Mouse (Mus musculus) embryonic fibroblast, embryonic 13.5 days (primary cell): Measurements from ENCODE around the gene Tuba3a. TPM values are rescaled to one million over a fixed set of nuclear protein-coding genes. Genes with fewer than 3 reads are reported as not detected.
A peak's percentile ranks its signal among the peaks of the same experiment; 100 is the strongest.

Source experiments
- H3K27ac ChIP-seq: 2 replicates; pipeline ENCODE4 v1.5.1; 2012; ENCODE audit warnings: low read length, control low read depth, inconsistent platforms; ENCODE audit not compliant: insufficient read depth
- H3K4me1 ChIP-seq: 2 replicates; pipeline ENCODE4 v1.6.1; 2011; ENCODE audit warnings: low read length; ENCODE audit not compliant: control insufficient read depth, insufficient read depth
- H3K4me3 ChIP-seq: 2 replicates; pipeline ENCODE4 v1.5.1; 2011; ENCODE audit warnings: mild to moderate bottlenecking, control low read depth, low read length; ENCODE audit not compliant: insufficient read depth
- CTCF ChIP-seq: IDR thresholded peaks from 2 replicates; pipeline ENCODE4 v1.5.1; 2011; ENCODE audit warnings: mild to moderate bottlenecking, control low read depth, low read length, moderate library complexity, borderline replicate concordance; ENCODE audit not compliant: insufficient read depth
- POLR2A ChIP-seq: IDR thresholded peaks from 2 replicates; pipeline ENCODE4 v1.6.1; 2011; ENCODE audit warnings: low read depth, mild to moderate bottlenecking, control low read depth, low read length, moderate library complexity
- polyA plus RNA-seq: library from polyadenylated mRNA; stranded (reverse); fragments of >200 nt; gene quantifications from 2 replicates; pipeline ENCODE4 v1.2.4, GENCODE M21; 2011; ENCODE audit warnings: low read depth; ENCODE audit not compliant: missing spikeins, insufficient read length

Tuba3a gene
- polyA plus RNA-seq, 1 experiment = not detected

DNA sequence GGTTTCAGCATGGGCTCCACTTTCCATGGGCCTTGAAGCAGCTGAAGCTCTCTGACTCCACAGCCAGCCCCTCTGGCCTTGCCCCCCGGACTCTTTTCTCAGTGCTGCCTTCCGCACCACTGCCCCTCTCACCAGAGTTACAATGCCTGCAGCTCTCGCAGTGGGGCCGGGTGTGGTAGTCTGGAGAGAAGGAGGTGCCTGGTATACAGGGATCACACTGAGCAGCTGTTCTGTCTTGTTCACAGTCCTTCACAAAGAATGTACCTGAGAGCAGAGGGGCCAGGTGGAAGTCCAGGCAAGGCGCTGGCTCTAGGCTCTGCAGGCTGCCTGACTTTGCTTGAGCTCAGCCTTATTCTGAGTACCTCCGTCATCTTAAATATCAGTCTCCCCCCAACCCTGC, 49.5 kb downstream of the Tuba3a start:
- Histone ChIP-seq H3K4me1 (no peaks in the 10 kb centered on the region), H3K27ac (no peak overlapping the region), H3K4me3 (no peak overlapping the region)
- TF ChIP-seq CTCF (no peak), POLR2A (no peak)

DNA sequence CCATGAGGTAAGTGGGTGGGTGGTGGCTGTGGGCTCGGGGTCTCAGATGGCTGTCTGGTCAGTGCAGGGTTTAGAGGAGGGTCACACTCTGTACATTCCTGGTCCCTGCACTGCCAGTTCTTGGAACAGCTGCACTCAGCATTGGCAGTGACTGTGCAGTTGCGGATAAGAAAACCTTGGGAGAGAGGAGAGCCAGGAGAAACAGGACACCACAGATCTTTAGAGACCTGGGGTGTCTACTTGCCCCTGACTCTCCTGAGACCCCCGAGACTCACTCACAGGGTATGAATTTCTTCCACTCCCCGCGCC, 51.4 kb downstream of the Tuba3a start:
- no peak for TF ChIP-seq POLR2A
- no peak for TF ChIP-seq CTCF
- Histone ChIP-seq H3K4me1 (no peaks in the 10 kb centered on the region), H3K4me3 (no peak overlapping the region), H3K27ac (no peak overlapping the region)

DNA sequence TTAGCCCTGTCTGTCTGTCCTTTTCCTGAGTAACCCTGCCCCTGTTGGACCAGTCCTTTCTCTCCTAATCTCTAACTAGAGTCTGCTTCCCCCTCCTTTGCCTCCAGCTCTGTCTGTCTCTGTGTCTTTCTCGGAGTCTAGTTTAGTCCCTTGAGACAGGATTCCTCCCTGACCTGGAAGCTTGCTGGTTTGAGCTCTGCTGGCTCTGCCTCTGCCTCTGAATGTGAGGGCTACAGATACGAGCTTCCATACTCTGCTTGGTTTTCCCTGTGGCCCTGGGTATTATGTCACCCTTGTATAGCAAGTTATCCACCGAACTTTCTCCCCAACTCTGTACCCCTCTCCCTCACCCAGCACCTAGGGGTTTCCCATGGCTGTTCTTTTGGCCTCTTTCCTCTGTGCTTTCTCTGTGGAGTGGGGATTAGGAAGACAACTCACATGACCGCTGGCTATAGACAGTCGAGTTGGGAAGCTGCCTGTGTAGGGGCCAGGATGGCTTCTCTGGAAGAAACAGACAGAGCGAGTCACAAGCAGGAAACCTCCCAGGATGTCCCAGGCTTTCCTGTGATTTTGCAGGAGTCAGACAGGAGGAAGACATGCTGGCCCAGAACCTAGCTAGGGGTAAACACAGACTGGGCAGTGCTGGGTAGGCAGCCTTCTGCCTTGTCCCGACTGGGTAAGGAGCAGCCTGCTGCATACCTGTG, 51.9 kb downstream of the Tuba3a start:
- no peaks in the 10 kb centered on the region for H3K4me1 ChIP-seq
- H3K27ac ChIP-seq = no peak overlapping the region
- H3K4me3 ChIP-seq = no peak overlapping the region
- TF ChIP-seq POLR2A (no peak), CTCF (no peak)

DNA sequence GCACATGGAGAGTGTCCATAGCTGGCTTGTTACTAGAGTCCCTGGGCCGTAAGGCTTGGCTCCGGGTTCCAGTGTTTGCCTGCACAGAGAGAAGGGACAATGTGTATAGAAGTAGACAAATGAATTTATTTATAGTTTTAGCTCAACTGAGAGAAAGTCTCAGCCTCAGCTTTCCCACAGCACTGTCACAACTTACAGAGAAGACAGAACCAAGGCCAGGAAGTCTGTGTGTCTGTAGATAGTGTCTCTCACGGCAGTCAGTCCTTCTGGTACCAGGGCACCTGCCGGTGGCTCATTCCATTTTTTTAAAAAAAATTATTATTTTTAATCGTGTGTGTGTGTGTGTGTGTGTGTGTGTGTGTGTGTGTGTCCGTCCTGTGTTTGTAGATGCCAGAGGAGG, 53.3 kb downstream of the Tuba3a start:
- H3K4me1 ChIP-seq = no peaks in the 10 kb centered on the region
- no peak overlapping the region for H3K4me3 ChIP-seq

DNA sequence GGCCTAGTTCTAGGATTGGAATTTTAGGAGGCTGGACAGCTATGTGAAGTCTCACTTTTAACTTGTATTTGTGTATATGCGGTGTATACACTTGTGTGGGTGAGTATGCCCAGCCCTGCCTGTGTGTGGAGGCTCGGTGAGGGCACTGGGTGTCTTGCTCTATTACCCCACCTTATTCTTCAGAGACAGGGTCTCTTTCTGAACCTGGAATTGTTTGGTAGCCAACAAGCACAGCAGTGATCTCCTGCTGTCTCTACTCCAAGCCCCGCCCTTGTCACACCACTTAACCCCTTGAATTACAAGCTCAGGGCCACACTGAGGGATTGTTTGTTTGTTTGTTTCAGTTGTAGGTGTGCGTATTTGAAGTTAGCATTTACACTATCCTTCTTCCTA, 53.8 kb downstream of the Tuba3a start:
- Histone ChIP-seq H3K27ac (no peak overlapping the region), H3K4me1 (no peaks in the 10 kb centered on the region), H3K4me3 (peak overlapping the region; percentile 57)
- TF ChIP-seq POLR2A (no peak), CTCF (no peak)

More for the DNA sequence above, 53.3 kb downstream of the Tuba3a start:
- no peak overlapping the region for H3K27ac ChIP-seq
- TF ChIP-seq POLR2A (no peak), CTCF (no peak)

DNA sequence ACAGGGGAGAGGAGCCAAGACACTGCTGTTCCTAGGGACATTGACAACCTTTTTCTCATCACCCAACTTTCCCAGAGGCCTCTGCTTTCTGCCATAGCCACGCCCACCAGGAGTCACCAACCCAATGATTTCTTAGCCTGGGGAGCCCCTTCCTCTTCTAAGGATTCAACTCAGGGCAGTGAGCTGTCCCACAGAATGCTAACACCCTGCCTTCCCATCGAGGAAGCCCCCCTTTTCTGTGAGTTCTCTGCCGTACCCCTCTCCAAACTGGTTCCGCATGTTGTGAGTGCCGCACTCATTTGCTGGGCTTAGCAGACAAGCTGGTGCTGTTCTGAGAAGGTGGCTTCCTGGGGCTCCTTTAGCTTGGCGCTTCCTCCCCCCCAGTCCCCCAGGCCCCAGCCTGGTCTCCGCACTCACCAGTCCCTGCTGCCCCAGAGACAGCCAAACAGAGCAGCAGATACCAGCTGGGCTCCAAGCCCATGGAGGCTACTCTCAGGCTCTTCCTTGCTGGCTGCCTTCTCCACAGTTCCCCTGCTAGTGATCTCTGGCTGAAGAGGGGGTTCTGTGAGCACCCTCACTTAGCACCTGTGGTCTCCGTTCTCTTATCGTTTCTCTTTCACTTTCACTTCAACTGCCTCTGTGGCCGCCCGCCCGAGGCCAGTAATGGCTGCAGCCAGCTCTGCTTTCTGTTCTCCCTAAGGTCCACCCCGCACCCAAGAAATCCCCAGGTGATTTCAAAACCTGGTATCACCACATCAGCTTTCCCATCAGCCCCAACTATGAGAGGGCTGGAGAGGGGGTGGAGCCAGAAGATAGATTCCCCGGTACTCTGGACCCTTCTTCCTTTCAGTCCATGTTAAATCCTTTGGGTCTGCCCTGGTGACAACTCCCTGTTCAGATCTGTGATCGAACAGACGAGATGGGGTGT, 54.5 kb downstream of the Tuba3a start, which contains the start of gene Tapbpl:
TSS of gene Tapbpl (minus strand) at position 744 of the 928 bp plus-strand sequence.
- Histone ChIP-seq H3K4me1 (no peaks in the 10 kb centered on the region), H3K4me3 (peak within 1 kb of the TSS; percentile 57), H3K27ac (0 out of 2 replicates have a peak within 1 kb of the TSS, but pooled peaks have one; percentile 18)
- TF ChIP-seq CTCF (no peak), POLR2A (peak; percentile 76)

DNA sequence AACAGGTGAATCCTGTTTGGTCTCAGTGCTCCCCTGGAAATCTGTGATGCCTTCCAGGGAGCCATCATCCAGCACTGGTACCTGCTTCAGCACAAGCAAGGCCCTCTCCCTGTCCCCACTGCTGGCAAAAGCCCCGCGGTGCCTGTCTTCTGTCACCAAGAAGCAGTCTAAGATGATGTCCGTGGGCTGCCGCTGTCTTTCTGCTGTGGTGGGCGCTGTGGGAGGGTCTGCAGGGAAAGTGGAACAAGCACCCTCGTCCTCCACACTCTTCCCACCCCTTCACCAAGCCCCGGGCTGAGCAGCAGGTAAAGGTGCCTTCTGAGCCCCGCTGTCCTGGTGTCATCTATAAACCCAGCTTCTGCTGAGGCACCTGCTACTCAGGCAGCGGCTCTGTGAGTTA, 55.3 kb downstream of the Tuba3a start:
- Histone ChIP-seq H3K27ac (no peak overlapping the region), H3K4me1 (no peaks in the 10 kb centered on the region), H3K4me3 (no peak overlapping the region)
- TF ChIP-seq POLR2A (no peak), CTCF (no peak)

Other genes with a start within 250 kb of the Tuba3a start
- 48.3 and 52.2 TPM in 2 replicates for gene Ing4, start 246.3 kb downstream of the Tuba3a start, polyA plus RNA-seq
- gene Acrbp, start 236.4 kb downstream of the Tuba3a start, polyA plus RNA-seq = 2.5 and 5.4 TPM in 2 replicates
- gene Lpar5, start 218.1 kb downstream of the Tuba3a start, polyA plus RNA-seq = not detected in 2 replicates
- 156 and 178 TPM in 2 replicates for gene Chd4, start 190.1 kb downstream of the Tuba3a start, polyA plus RNA-seq
- 35.9 and 41.6 TPM in 2 replicates for gene Nop2, start 154.1 kb downstream of the Tuba3a start, polyA plus RNA-seq
- 10.4 and 12.0 TPM in 2 replicates for gene Iffo1, start 140.8 kb downstream of the Tuba3a start, polyA plus RNA-seq
- gene Gapdh, start 119.6 kb downstream of the Tuba3a start, polyA plus RNA-seq = 571 and 859 TPM in 2 replicates
- gene Ncapd2, start 94.3 kb downstream of the Tuba3a start, polyA plus RNA-seq = 75.8 and 137 TPM in 2 replicates
- 76.2 and 76.9 TPM in 2 replicates for gene Mrpl51, start 94.2 kb downstream of the Tuba3a start, polyA plus RNA-seq
- gene Vamp1, start 70.5 kb downstream of the Tuba3a start, polyA plus RNA-seq = 4.2 and 4.3 TPM in 2 replicates
- 5.7 and 6.3 TPM in 2 replicates for gene Tapbpl, start 54.2 kb downstream of the Tuba3a start, polyA plus RNA-seq
- gene Cd27, start 49.0 kb downstream of the Tuba3a start, polyA plus RNA-seq = not detected in 2 replicates
- 67.1 and 77.6 TPM in 2 replicates for gene Ltbr, start 27.8 kb upstream of the Tuba3a start, polyA plus RNA-seq
- 0.48 and 0.70 TPM in 2 replicates for gene Scnn1a, start 34.6 kb upstream of the Tuba3a start, polyA plus RNA-seq
- gene Tnfrsf1a, start 63.3 kb upstream of the Tuba3a start, polyA plus RNA-seq = 126 and 140 TPM in 2 replicates
- 0.15 TPM in 1 of 2 replicates, not detected in the other for gene Plekhg6, start 94.8 kb upstream of the Tuba3a start, polyA plus RNA-seq
- gene Cd9, start 208.7 kb upstream of the Tuba3a start, polyA plus RNA-seq = 170 and 246 TPM in 2 replicates